Mouse (Mus musculus) liver, embryonic 12.5 days (tissue): ENCODE results near the gene Rnft2. TPM values are rescaled to one million over a fixed set of nuclear protein-coding genes. Genes with fewer than 3 reads are reported as not detected.

Experiments used
- ATAC-seq: fragments of 200-750 bp; cut with Nextera tagmentation; 2 replicates; pipeline ENCODE4 v1.8.0; 2017; ENCODE audit warnings: moderate number of reproducible peaks, mild to moderate bottlenecking, moderate library complexity
- H3K27ac ChIP-seq: fragments of 300-500 bp; sonication (generic); 2 replicates; pipeline ENCODE4 v1.5.1; 2016; ENCODE audit warnings: mild to moderate bottlenecking
- H3K27me3 ChIP-seq: fragments of 300-500 bp; sonication (generic); replicated peaks from 2 replicates; pipeline ENCODE4 v1.6.1; 2016; ENCODE audit warnings: mild to moderate bottlenecking, moderate library complexity
- H3K36me3 ChIP-seq: fragments of 300-500 bp; sonication (generic); 2 replicates; pipeline ENCODE4 v1.6.1; 2016; ENCODE audit warnings: mild to moderate bottlenecking, moderate library complexity
- H3K4me1 ChIP-seq: fragments of 300-500 bp; sonication (generic); 2 replicates; pipeline ENCODE4 v1.6.1; 2016
- H3K4me2 ChIP-seq: fragments of 300-500 bp; sonication (generic); 2 replicates; pipeline ENCODE4 v1.6.1; 2016; ENCODE audit warnings: mild to moderate bottlenecking, moderate library complexity
- H3K4me3 ChIP-seq: fragments of 300-500 bp; sonication (generic); 2 replicates; pipeline ENCODE4 v1.5.1; 2016; ENCODE audit warnings: mild to moderate bottlenecking, moderate library complexity
- H3K9ac ChIP-seq: fragments of 300-500 bp; sonication (generic); 2 replicates; pipeline ENCODE4 v1.6.1; 2016; ENCODE audit warnings: mild to moderate bottlenecking, moderate library complexity
- H3K9me3 ChIP-seq: fragments of 300-500 bp; sonication (generic); replicated peaks from 2 replicates; pipeline ENCODE4 v1.6.1; 2016; ENCODE audit warnings: mild to moderate bottlenecking, moderate library complexity
- WGBS: fragments of 180-500 bp; shearing (Covaris S2); methylation state at CpG from one replicate; pipeline ENCODE4 v1.1.7; 2016; ENCODE audit not compliant: insufficient replicate concordance; 5-methylcytosine and 5-hydroxymethylcytosine counted together
- polyA plus RNA-seq: library from polyadenylated mRNA; unstranded; fragments of >200 nt; fragmentation: Nextera tagmentation; extraction: Ambion mirVana; gene quantifications from 2 replicates; pipeline ENCODE4 v1.2.1, GENCODE M21; 2016

The Rnft2 gene
- polyA plus RNA-seq, 1 experiment from 2014 or later: 0.52 TPM

DNA sequence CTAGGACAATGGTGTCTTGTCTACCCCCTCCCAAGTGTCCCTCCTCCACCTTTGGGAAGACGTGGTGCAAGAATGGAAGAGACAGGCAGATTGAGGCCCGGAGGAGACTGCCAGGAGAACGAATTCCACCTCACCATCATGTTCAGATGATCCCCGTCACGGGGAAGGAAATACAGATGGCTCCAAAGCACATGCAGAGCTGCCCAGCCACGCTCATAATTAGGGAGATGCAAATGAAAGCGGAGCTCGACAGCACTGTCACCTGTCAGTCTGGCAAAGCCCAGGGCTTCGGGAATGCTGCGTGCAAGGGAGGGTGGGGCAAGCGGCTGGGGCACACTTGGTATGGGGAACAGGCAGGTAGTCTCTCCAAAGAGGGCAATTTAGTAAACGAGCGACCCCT, 47.5 kb downstream of the Rnft2 start:
- ATAC-seq: no peak

DNA sequence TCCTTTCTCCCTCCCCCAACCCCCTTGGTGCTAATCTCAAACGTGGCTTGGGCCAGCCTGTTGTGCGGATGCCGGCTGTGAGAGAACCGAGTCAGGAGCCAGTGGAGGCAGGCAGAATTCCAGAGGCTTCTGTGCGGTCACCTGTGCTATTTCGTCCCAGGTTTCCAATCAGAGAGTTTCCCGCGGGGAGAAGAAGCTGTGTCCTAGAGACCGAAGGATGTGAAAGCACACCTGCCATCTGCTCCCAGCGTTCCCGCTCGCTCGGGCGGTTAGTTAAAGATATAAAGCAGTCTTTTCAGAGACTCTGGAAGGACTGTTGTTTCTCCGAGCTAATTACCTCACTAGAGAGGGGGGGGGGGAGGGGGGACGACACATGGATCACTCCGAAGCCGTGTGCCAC, 52.7 kb downstream of the Rnft2 start:
- Histone ChIP-seq H3K27ac (no peak overlapping the region), H3K4me2 (no peak overlapping the region), H3K4me3 (no peak overlapping the region), H3K36me3 (no peaks in the 10 kb centered on the region), H3K9me3 (no peaks in the 10 kb centered on the region), H3K27me3 (peaks cover 63% of the 10 kb centered on the region), H3K4me1 (no peaks in the 10 kb centered on the region), H3K9ac (no peak overlapping the region)
- ATAC-seq: no peak
- 38% methylated on average over 18 of the region's 18 CpGs for WGBS

More for the DNA sequence above, 47.5 kb downstream of the Rnft2 start:
- H3K27me3 ChIP-seq: peaks cover 40% of the 10 kb centered on the region
- H3K4me3 ChIP-seq: no peak overlapping the region
- no peak overlapping the region for H3K27ac ChIP-seq
- no peak overlapping the region for H3K9ac ChIP-seq
- H3K4me1 ChIP-seq: no peaks in the 10 kb centered on the region
- H3K9me3 ChIP-seq: no peaks in the 10 kb centered on the region
- H3K4me2 ChIP-seq: no peak overlapping the region
- 57% methylated on average over 13 of the region's 13 CpGs for WGBS
- no peaks in the 10 kb centered on the region for H3K36me3 ChIP-seq

DNA sequence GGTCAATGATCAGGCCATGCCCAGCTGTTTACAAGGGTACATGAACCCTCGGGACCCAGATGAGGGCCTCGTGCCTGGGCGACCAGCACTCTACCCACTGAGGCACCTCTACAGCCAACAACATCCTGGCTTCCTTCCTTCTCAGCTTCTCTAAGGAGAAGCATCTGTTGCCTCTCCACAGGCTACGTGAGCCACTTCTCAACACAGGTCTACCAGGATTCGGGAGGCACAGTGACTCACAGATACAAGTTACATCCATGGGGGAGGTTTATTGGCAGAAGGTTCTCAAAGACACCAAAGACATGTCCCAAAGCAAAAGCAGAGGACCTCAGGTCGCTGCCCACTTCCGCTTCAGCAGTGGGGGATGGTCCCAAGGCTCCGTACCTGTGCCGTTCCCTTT, 54.4 kb downstream of the Rnft2 start:
- H3K4me3 ChIP-seq: no peak overlapping the region
- 61% methylated on average over 9 of the region's 9 CpGs for WGBS
- no peak overlapping the region for H3K4me2 ChIP-seq
- H3K4me1 ChIP-seq: no peaks in the 10 kb centered on the region
- H3K36me3 ChIP-seq: no peaks in the 10 kb centered on the region
- ATAC-seq: no peak
- no peak overlapping the region for H3K27ac ChIP-seq
- H3K27me3 ChIP-seq: peaks cover 63% of the 10 kb centered on the region
- H3K9ac ChIP-seq: no peak overlapping the region
- no peaks in the 10 kb centered on the region for H3K9me3 ChIP-seq

DNA sequence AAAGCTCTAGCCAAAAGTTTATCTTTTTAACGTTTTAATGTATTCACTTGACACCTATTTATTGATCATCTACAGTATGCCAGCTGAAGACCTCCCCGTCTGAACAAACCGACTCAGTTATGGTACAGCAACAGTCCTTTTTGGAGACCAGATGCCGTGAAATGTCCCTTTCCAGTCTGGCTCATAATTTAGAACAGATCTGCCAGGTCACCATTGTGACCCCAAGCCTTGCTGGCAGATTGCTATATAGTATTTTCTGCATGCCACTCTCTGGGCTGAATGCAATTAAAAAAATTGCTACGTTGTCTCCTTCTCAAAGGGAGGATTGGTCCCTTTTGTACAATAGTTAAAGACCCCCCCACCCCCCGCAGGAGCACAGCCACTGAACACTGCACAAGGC, 56.6 kb downstream of the Rnft2 start:
- no peak overlapping the region for H3K9ac ChIP-seq
- H3K4me3 ChIP-seq: no peak overlapping the region
- no peaks in the 10 kb centered on the region for H3K9me3 ChIP-seq
- no peak overlapping the region for H3K4me2 ChIP-seq
- WGBS: 53% methylated on average over 6 of the region's 6 CpGs
- H3K36me3 ChIP-seq: no peaks in the 10 kb centered on the region
- no peaks in the 10 kb centered on the region for H3K4me1 ChIP-seq
- peaks cover 55% of the 10 kb centered on the region for H3K27me3 ChIP-seq
- ATAC-seq: no peak
- no peak overlapping the region for H3K27ac ChIP-seq

DNA sequence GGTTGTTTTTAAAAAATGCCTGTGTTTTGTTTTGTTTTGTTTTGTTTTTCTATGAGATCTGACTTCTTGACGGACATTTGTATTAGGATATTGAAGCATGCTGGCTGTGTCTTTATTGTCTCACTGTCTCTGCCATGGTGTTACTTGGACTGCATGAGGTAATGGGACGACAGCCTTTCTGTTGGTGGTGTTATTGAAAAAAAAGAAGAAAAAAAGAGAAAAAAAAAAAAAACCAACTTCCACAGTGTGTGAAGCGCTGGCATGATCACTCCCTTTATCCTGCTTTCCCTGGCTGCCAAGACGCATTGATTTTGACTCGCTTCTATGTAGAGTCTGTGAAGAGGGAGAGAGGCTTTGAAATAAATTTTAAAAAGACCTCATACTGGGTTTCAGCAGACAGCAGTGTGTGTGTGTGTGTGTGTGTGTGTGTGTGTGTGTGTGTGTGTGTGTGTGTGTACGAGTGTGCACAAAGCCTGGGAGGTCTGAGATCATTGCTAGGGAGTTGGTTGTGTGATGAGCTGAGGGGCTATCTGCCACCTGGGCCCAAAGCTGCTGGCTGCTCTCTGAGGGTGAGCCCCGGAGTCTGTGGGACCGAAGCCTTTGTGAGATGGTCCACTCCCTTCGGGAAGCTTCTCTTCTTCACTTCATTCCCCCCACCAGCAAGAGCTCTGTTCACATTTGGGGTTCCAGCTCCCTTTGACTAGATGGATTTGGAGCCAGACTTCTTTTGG, 57.8 kb downstream of the Rnft2 start:
- no peak for ATAC-seq
- WGBS: 56% methylated on average over 9 of the region's 9 CpGs
- Histone ChIP-seq H3K9me3 (no peaks in the 10 kb centered on the region), H3K9ac (no peak overlapping the region), H3K4me3 (no peak overlapping the region), H3K27ac (no peak overlapping the region), H3K4me2 (no peak overlapping the region), H3K36me3 (no peaks in the 10 kb centered on the region), H3K27me3 (peaks cover 42% of the 10 kb centered on the region), H3K4me1 (no peaks in the 10 kb centered on the region)

DNA sequence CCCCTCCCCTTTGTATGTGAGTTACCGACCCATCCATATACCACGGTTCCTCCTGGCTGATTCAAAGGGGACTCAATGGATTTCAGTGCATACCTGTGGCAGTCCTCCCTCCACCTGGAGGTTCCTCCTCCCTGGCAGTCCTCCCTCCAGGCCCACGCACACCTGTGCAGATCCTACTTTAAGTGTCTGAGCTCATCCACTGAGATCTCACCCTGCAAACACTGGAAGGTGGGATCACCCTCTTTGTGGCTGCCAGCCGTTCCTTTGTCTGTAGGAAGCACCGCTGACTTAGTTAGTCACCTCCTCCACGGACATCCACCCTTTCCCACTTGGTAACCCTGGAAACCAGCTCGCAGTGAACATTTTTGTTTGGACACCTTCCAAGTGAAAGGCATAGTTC, 67.3 kb downstream of the Rnft2 start:
- no peak overlapping the region for H3K4me3 ChIP-seq
- H3K9ac ChIP-seq: no peak overlapping the region
- H3K9me3 ChIP-seq: no peaks in the 10 kb centered on the region; the same call in 1 of the 2 replicates
- no peak for ATAC-seq
- H3K4me2 ChIP-seq: no peak overlapping the region
- no peaks in the 10 kb centered on the region for H3K4me1 ChIP-seq
- no peaks in the 10 kb centered on the region for H3K36me3 ChIP-seq
- peaks cover 63% of the 10 kb centered on the region for H3K27me3 ChIP-seq
- WGBS: 60% methylated on average over 7 of the region's 7 CpGs
- no peak overlapping the region for H3K27ac ChIP-seq

DNA sequence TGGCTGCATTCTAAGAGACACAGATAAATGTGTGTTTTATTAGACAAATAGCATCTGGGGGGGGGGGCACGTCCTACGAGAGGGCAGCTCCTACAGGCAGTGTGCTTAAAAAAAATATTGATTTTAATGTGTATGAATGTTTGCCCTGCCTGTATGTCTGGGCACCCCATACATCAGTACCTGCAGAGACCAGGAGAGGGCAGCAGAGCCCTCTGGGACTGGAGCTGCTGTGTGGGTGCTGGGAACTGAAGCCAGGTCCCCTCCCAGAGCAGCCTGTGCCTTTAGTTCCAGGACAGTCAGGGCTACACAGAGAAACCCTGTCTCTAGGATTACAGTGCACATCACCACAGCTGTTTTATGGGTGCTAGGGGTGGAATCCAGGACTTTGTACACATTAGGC, 69.8 kb downstream of the Rnft2 start:
- no peak overlapping the region for H3K4me3 ChIP-seq
- no peak overlapping the region for H3K4me2 ChIP-seq
- 31% methylated on average over 2 of the region's 2 CpGs for WGBS
- peaks cover 11% of the 10 kb centered on the region; the same call in 1 of the 2 replicates for H3K4me1 ChIP-seq
- H3K9ac ChIP-seq: no peak overlapping the region
- H3K27me3 ChIP-seq: peaks cover 87% of the 10 kb centered on the region
- no peaks in the 10 kb centered on the region for H3K36me3 ChIP-seq
- no peak for ATAC-seq
- no peaks in the 10 kb centered on the region; the same call in 1 of the 2 replicates for H3K9me3 ChIP-seq
- no peak overlapping the region for H3K27ac ChIP-seq

DNA sequence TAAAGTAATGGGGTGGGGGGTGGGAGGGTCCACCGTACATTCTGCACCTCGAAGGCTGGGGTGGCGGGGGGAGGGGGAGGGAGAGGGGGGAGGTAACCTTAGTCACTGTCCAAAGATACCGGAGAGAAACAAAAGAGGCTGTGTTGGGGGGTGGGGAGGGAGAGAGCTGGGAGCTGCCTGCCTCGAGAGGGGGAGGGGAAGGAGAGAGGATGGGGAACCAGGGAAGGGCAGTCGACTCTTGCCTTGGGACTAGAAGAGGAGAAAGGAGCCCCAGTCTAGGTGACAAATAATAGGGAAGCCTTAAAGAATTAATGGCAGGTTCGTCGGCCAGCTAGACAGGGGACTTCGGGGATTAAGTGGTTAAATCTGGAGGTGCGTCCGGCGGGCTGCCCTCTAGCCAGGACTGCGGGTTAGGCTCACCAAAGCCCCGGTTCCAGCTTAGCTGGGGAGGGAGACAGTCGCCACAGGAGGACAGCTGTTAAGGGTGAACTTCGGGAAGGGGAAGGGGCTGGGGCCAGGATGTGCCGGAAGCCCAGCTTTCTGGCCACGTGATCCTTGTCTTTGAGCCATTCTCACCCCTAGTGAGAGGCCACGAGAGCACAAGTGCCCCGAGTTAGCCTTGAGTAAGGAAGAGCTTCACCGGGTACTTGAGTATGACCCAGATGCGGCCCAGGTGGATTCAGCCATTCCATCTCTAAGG, 70.5 kb downstream of the Rnft2 start:
- no peaks in the 10 kb centered on the region for H3K36me3 ChIP-seq
- WGBS: 2% methylated on average over 22 of the region's 22 CpGs
- H3K4me2 ChIP-seq: peak overlapping the region; percentile 44
- H3K9me3 ChIP-seq: no peaks in the 10 kb centered on the region; the same call in 1 of the 2 replicates
- peak overlapping the region; percentile 22 for H3K4me3 ChIP-seq
- H3K27ac ChIP-seq: no peak overlapping the region
- H3K4me1 ChIP-seq: peaks cover 11% of the 10 kb centered on the region; the same call in 1 of the 2 replicates
- H3K27me3 ChIP-seq: peaks cover 87% of the 10 kb centered on the region
- ATAC-seq: no peak
- no peak overlapping the region for H3K9ac ChIP-seq

DNA sequence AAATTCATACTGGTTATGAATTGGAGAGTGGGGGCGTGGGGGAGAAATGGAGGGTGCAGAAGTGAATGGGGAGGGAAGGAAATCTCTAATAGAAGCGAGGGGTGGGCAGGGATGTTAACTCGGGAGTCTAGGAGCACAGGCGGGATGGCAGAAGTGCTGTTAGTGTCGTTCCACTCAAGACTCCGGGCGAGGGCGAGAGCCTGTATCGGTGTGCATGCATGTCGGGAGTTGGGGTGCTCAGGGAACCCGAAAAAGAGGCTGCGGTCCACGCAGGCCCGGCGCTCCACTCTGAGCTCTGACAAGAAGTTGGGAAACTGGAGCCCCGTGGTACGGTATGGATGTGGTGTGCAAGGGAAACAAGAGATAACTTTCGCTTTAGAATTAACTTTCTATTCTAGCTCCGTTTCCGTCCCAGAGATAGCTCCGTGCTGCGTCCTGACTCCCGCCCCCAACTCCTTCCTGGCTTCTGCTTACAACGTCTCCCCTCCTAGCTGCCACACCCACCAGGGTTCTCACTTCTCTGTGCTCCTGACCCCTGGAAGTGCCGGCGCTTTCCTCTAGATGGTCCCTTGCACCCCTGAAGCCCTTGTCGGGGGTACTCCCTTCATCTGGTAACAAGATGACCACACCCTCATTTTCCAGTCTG, 72.7 kb downstream of the Rnft2 start:
- Histone ChIP-seq H3K36me3 (no peaks in the 10 kb centered on the region), H3K9ac (no peak overlapping the region; the same call in 1 of the 2 replicates), H3K4me2 (peak overlapping the region; percentile 56), H3K4me1 (peaks cover 11% of the 10 kb centered on the region; the same call in 1 of the 2 replicates), H3K9me3 (no peaks in the 10 kb centered on the region; the same call in 1 of the 2 replicates), H3K27me3 (peaks cover 96% of the 10 kb centered on the region), H3K27ac (no peak overlapping the region), H3K4me3 (peak overlapping the region; percentile 41)
- 2% methylated on average over 27 of the region's 27 CpGs for WGBS
- no peak for ATAC-seq

DNA sequence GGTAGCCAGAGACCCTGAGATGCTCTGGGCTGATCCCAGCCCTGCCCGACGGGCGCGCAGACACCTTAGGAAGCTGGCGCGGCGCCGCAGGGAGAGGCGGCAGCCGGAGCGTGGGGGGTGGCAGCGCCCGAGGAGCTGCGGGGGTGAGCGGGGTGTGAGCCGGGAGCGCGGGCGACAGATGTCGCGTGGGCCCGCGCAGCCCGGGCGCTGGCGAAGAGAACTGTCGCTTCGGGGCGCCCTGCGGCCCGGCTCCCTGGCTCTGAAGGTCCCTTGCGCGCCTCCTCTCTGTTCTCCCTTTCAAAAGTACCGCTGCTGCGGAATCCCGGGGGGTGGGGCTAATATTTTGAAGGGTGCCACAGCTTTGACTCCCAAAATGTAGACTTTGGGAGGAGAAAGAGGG, 73.3 kb downstream of the Rnft2 start:
- H3K4me1 ChIP-seq: peaks cover 11% of the 10 kb centered on the region; the same call in 1 of the 2 replicates
- H3K9me3 ChIP-seq: no peaks in the 10 kb centered on the region; the same call in 1 of the 2 replicates
- H3K27ac ChIP-seq: no peak overlapping the region
- no peak for ATAC-seq
- H3K9ac ChIP-seq: no peak overlapping the region
- peaks cover 96% of the 10 kb centered on the region for H3K27me3 ChIP-seq
- no peaks in the 10 kb centered on the region for H3K36me3 ChIP-seq
- WGBS: 2% methylated on average over 36 of the region's 36 CpGs
- H3K4me2 ChIP-seq: peak overlapping the region; percentile 56
- peak overlapping the region; percentile 41 for H3K4me3 ChIP-seq

DNA sequence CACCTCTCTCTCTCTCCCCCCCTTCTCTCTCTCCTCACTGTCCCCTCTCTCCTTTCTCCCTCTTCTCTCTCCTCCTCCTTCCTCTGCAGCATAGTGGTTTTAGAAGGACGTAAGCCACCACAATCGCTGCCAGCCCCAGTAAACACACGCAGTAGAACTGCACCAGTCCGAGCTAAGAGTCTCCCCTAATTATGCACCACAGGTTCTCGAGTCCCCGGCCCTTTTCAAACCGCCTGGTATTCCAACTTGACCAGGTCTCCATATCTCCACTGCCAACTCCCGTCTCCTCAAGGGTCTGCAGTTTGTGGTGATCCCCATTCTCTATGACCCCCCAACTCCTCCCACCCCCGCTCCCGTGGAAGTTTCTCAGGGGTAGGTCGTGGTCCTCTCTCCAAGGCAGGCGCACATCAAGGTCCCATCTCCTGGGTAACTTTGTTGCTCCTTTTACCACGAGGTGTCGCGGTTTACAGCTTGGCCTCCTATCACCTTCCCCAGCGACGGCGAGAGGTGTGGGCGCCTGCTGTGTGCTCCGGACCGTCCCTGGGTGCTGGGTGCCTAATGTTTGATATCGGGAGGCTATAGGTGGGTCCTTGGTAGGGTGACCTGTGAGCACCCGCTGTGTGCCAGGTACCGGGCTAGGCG, 73.9 kb downstream of the Rnft2 start:
- H3K4me2 ChIP-seq: peak overlapping the region; percentile 56

More for the DNA sequence above, 73.9 kb downstream of the Rnft2 start:
- Histone ChIP-seq H3K36me3 (no peaks in the 10 kb centered on the region), H3K9ac (no peak overlapping the region), H3K4me1 (peaks cover 11% of the 10 kb centered on the region; the same call in 1 of the 2 replicates), H3K4me3 (peak overlapping the region; percentile 41; the same call in 1 of the 2 replicates), H3K27ac (no peak overlapping the region), H3K27me3 (peaks cover 98% of the 10 kb centered on the region), H3K9me3 (no peaks in the 10 kb centered on the region; the same call in 1 of the 2 replicates)
- WGBS: 2% methylated on average over 25 of the region's 25 CpGs
- no peak for ATAC-seq
